Mouse (Mus musculus) stomach, postnatal 0 days (tissue): ENCODE measurements around the gene Tbc1d16.

Experiments
- CTCF ChIP-seq: IDR thresholded peaks from 2 replicates; pipeline ENCODE4 v1.5.1; 2016; ENCODE audit warnings: antibody characterized with exemption, low read depth, mild to moderate bottlenecking, moderate library complexity
- EP300 ChIP-seq: optimal IDR thresholded peaks from 2 replicates; pipeline ENCODE3; 2016; ENCODE audit warnings: antibody characterized with exemption

- TF ChIP-seq CTCF (no peak), EP300 (no peak)
These were observed 50.0 kb downstream of the Tbc1d16 start for GRCm38 (mm10) chr11:119178317-119178716.
